Comparison of ENCODE assay signal across 29 mouse cellular contexts in genomic region chrX:107393256-107393655, GRCm38 (mm10).
"Had no signal": no experiment of that assay in that cellular context is flagged by ENCODE, and none has a peak within 500 bp of the region (broad histone marks: within the 10 kb centered on the region; RNA-seq: fewer than 3 reads in every experiment).

No protein-coding gene starts in this region.

- DNase-seq: left cerebral cortex, postnatal 4 days; liver; liver, embryonic 13.5 days; liver, postnatal 0 days; lung, postnatal 10 days; lung, postnatal 14 days; lung, postnatal 36 days; lung, postnatal 4 days; midbrain, embryonic 14.5 days had no signal

- H3K9ac ChIP-seq: limb, embryonic 12.5 days; limb, embryonic 13.5 days; limb, embryonic 15.5 days; liver, embryonic 12.5 days; liver, embryonic 13.5 days; liver, embryonic 14.5 days; liver, embryonic 15.5 days; liver, postnatal 0 days; midbrain, embryonic 12.5 days; midbrain, embryonic 13.5 days; midbrain, embryonic 15.5 days; neural tube, embryonic 12.5 days; neural tube, embryonic 13.5 days had no signal

- H3K9me3 ChIP-seq: limb, embryonic 10.5 days; limb, embryonic 12.5 days; limb, embryonic 13.5 days; limb, embryonic 15.5 days; liver, embryonic 12.5 days; liver, embryonic 13.5 days; liver, embryonic 15.5 days; megakaryocyte, embryonic 14.5 days; midbrain, embryonic 10.5 days; midbrain, embryonic 12.5 days; midbrain, embryonic 13.5 days; midbrain, embryonic 15.5 days; neural tube, embryonic 12.5 days; neural tube, embryonic 13.5 days had no signal

- H3K27me3 ChIP-seq: limb, embryonic 12.5 days; limb, embryonic 13.5 days; limb, embryonic 15.5 days; liver, embryonic 12.5 days; liver, embryonic 13.5 days; liver, embryonic 15.5 days; midbrain, embryonic 12.5 days; midbrain, embryonic 13.5 days; midbrain, embryonic 15.5 days; neural tube, embryonic 12.5 days; neural tube, embryonic 13.5 days had no signal

- H3K27ac ChIP-seq: left cerebral cortex, adult 2 months; limb, embryonic 10.5 days; limb, embryonic 12.5 days; limb, embryonic 13.5 days; limb, embryonic 15.5 days; liver, embryonic 12.5 days; liver, embryonic 13.5 days; liver, embryonic 14.5 days; liver, embryonic 15.5 days; macrophage; midbrain, embryonic 10.5 days; midbrain, embryonic 12.5 days; midbrain, embryonic 13.5 days; midbrain, embryonic 15.5 days; neural tube, embryonic 12.5 days; neural tube, embryonic 13.5 days had no signal

- H3K4me2 ChIP-seq: limb, embryonic 12.5 days; limb, embryonic 13.5 days; limb, embryonic 15.5 days; liver, embryonic 11.5 days; liver, embryonic 12.5 days; liver, embryonic 13.5 days; liver, embryonic 15.5 days; midbrain, embryonic 11.5 days; midbrain, embryonic 12.5 days; midbrain, embryonic 13.5 days; midbrain, embryonic 15.5 days; neural tube, embryonic 12.5 days; neural tube, embryonic 13.5 days had no signal

- H3K36me3 ChIP-seq: limb, embryonic 12.5 days; limb, embryonic 13.5 days; limb, embryonic 15.5 days; liver, embryonic 12.5 days; liver, embryonic 13.5 days; liver, embryonic 15.5 days; midbrain, embryonic 10.5 days; midbrain, embryonic 12.5 days; midbrain, embryonic 13.5 days; midbrain, embryonic 15.5 days; neural tube, embryonic 12.5 days; neural tube, embryonic 13.5 days had no signal

- ATAC-seq: liver, embryonic 12.5 days; liver, postnatal 0 days; midbrain, embryonic 13.5 days; midbrain, embryonic 15.5 days; midbrain, embryonic 16.5 days had no signal

- H3K4me1 ChIP-seq: limb, embryonic 10.5 days; limb, embryonic 12.5 days; limb, embryonic 13.5 days; limb, embryonic 15.5 days; liver, embryonic 12.5 days; liver, embryonic 13.5 days; liver, embryonic 15.5 days; megakaryocyte, embryonic 14.5 days; midbrain, embryonic 10.5 days; midbrain, embryonic 12.5 days; midbrain, embryonic 13.5 days; midbrain, embryonic 15.5 days; neural tube, embryonic 12.5 days; neural tube, embryonic 13.5 days had no signal

- H3K4me3 ChIP-seq: left cerebral cortex, adult 2 months; limb, embryonic 10.5 days; limb, embryonic 12.5 days; limb, embryonic 13.5 days; limb, embryonic 15.5 days; liver, embryonic 12.5 days; liver, embryonic 13.5 days; liver, embryonic 15.5 days; megakaryocyte, embryonic 14.5 days; midbrain, embryonic 10.5 days; midbrain, embryonic 12.5 days; midbrain, embryonic 13.5 days; midbrain, embryonic 15.5 days; myocyte; neural tube, embryonic 12.5 days; neural tube, embryonic 13.5 days had no signal
